Mouse (Mus musculus): ENCODE data around the gene Ksr2.
"Not testable (repeated sequence)": the region's sequence is repeated elsewhere in the genome, so short reads cannot be mapped to it uniquely, and the experiment has no call there.

Ksr2 gene

DNA sequence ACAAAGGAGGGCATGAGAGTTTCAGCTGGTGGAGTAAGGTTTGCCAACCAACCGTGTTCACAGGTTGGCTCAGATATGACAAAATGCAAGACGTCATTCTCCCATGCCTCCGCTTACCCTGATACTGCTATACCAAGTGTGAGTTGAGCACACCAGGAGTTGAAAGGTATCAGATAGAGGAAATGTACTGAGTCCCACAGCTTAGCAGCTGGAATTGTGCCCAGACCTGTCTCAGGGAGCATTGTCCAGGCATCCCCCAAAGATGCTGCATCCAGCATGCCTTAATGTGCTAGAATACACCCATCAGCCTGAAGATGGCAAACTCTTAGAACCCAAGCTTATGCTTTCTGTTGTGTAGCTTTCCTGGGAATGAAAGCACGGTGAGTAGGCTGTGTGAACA lies 206.5 kb downstream of the Ksr2 start:
- no peak for DNase-seq (ENCODE audit: low read depth, low spot score)

DNA sequence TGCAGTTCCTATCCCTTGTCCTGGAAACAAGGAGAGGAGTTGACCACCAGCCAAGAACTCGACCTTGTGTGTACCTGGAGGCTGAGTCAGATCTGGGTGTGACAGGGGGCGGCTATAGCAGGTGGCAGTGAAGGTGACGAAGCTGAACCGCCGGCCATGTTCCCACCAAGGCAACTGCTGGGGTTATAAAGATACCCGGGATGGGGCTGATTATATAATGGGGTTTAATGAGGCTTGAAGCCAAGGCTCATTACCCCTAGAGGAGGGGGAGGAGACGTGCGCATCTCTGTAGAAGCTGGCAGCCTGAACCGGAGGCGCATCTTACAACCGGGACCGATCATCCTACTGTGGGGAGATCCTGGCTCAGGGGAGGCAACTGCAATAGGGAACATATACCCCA lies 208.4 kb downstream of the Ksr2 start:
- peak; percentile 11 for DNase-seq (ENCODE audit: low read depth, low spot score)

DNA sequence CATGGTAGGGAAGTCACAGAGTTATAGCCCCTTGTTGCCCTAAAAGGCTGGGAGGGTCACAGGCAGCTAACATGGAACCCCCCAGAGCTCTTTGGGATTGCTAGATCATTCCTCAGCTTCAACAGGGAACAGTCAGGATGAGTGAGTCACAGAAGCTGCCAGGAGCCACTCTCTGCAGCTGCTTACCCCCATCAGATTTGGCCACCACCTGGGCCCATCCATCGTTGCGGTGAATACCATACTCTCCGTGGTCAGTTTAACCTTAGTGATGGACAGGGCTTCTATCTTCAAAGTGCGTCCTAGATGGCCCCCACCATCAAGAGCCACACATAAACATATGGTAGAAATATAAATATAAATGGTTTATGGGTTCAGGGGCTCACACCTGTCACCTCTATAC lies 209.4 kb downstream of the Ksr2 start:
- DNase-seq (ENCODE audit: low read depth, low spot score): not testable (repeated sequence)

DNA sequence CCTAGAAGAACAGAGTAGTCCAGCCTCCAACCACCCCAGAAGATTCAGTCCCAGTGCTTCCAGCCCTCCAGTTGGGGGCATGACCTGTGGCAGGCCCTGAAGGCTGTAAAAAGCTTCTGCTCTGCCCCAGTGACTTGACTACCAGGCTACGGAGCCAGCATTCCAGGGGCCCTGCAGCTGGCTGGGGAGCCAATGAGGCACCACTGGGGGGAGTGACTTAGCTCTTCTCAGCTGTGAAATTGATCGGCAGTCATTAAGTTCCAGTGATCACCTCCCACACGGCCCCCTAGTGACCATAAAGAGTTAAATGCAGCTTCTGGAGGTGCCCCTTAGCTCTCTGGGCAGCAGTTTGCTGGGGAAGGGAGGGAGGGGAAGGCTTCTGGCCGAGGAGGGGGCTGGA lies 213.1 kb downstream of the Ksr2 start:
- DNase-seq (ENCODE audit: low read depth, low spot score): no peak

DNA sequence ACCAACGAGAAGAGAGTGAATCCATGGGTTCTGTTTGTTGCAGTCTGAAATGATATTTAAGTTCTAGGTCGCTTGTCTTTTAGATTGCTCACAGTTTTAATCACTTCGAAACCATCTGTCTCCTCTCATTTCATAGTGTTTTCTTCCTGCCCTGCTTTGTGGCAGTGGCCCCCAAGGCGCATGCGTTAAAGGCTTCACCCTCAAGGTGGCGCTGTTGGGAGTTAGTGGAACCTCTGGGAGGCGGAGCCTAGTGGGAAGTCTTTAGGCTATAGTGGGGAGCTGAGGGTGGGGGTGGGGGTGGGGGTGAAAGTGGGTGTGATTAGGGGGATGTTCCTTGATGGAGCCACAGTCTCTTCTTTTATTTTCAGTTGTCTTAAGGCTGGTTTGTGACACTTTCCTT lies 214.6 kb downstream of the Ksr2 start:
- DNase-seq (ENCODE audit: low read depth, low spot score): peak; percentile 28

DNA sequence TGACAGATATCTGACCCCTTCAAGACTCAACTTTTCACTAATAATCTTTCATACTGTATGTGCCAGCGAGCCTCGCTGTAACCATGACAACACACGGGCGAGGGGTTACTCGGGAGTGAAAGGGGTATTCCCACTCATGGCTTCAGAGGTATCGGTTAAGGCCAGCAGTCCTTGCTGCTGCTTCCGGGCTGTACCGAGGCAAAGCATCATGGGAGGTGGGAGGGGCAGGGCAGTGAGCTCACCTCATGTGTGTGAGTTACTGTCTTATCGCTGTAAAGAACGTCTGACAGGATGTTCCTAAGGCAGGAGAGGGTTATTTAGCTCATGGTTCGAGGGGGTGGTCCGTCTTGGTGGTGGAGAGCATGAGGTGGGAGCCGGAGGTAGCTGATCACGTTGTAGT lies 215.8 kb downstream of the Ksr2 start:
- no peak for DNase-seq (ENCODE audit: low read depth, low spot score)

DNA sequence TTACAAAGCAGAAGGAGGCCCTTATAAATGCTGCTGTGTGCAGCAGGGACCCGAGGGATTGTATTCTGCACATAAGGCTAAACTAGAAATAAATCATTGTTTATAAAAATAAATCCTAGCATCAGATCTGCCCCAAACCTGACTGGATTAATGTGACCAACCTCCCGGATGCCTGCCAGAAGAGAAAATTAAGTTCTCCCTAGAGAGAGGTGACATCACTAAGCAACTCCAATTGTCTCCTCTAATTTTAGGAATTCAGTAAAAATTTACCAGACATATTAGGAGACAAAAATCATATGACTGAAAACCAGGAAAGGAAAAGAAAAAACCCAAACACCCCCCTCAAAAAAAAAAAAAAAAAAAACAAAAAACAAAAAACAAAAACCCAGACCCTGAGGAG lies 221.4 kb downstream of the Ksr2 start:
- DNase-seq (ENCODE audit: low read depth, low spot score): no peak

DNA sequence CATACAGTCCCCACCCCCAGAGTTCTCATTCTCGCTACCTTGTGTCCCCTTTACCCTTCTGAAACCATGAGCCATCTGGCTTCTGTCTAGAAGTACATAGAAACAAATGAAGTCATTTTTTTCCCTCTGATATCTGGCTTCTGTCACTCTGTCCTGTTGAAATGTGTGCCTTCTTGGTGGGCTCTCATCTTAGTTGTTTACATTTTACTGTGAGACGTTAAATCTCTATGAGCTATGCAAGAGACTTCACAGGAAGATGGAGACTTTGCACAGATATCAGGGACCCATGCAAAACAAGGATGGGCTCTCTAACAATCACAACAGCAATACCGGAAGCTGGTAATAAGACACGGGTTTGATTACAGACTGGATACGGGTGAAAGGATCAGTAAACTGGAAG lies 222.0 kb downstream of the Ksr2 start:
- DNase-seq (ENCODE audit: low read depth, low spot score): no peak

DNA sequence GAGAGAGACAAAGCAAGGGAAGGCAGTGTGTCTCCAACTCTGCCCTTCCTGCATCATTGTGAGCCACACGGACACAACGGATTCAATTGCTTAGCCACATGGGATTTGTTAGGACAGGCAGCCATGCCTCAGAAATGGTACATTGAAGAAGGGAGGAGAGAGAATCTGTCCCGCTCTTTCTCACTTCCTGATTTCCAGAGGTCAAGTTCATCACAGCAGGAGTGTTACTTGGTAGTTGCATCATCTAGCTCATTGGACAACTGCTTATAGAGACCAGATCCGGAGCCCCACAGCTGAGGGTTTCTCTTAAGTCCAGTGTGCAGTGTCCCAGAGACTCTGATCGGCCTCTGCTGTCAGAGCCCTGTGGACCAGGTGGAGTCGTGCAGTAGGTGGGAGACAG lies 227.8 kb downstream of the Ksr2 start:
- DNase-seq (ENCODE audit: low read depth, low spot score): no peak

DNA sequence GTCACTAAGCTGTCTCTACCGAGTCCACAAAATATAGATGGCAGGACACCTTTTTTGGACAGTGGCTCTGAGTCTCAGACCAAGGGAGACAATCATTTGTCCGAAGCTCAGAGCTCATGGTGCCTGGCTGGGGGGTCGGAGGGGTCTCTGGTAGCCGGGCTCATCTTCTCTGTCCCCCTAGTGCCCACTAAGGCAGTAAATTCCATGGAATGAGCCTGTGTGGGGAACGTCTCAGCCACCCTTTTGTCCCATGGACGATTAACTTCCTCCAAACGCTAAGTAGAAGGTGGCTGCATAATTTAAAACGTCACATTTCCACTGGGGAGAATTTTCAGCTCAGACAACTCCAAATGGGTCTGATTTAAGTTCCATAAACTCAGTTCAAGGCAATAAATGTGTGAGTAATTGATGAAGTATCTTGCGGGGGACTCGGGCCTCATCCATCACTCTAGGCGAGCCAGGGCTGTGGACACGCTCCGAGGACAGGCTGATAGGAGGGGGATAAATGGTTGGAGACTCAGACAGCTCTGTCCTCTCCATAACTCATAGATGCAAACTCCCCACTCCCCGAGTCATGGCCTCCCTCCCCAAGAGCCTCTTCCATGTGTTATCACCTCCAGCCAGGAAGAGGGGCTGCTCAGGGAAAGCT lies 237.6 kb downstream of the Ksr2 start:
- no peak for DNase-seq (ENCODE audit: low read depth, low spot score)

DNA sequence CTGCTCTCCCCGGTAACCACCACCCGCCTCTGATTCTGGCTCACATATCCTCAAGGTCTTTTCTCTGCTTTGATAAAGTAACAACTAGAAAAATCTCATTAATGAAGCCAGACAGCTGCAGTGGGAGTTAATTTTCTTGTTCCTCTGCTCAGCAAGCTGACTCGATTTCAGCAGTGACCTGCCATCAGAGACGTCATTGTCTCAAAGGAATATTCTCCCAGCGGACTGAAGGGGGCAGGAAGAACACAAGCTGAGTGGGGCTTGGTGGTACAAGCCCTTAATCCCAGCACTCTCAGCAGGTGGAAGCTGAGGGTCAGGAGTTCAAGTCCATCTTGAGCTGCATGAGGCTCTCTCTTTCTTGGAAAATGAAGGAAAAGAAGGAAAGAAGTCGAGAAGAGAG lies 244.8 kb downstream of the Ksr2 start:
- DNase-seq (ENCODE audit: low read depth, low spot score): no peak

DNA sequence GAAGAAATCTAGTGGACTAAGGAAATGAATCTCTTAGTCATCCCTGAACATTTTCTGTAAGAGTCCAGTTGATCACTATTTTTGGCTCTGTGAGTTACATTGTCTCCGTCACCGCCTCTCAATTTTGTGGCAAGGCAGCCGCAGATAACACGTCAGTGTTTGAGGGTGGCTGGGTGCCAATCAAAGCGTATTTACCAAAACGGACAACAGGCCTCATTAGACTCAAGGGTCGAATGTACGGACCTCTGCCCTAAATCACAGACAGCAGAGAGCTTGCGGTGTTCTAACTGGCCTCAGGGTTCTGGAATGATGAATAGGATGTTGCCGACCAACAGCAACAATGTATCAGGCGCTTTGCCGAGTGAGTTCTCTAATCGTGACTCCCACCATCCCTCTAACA lies 245.8 kb downstream of the Ksr2 start:
- no peak for DNase-seq (ENCODE audit: low read depth, low spot score)

DNA sequence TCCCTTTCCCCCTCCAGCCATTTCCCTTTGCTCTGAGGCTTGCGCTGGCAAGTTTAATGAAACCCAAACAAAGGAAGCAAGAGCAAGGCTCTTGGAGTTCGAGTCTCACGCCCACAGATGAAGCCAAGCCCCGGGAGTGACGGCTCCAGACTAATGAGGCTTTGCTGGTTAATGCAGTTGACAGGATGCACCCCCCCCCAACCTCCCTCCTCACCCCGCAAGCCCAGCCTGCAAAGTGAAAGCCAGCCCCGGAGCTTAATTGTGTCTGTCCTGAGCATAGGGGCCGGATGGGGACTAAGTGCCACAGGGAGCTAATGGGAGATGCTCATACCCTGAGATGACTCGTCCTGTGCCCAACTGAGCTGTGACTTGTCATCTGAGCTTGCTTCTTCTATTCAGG lies 251.4 kb downstream of the Ksr2 start:
- DNase-seq (ENCODE audit: low read depth, low spot score): no peak

DNA sequence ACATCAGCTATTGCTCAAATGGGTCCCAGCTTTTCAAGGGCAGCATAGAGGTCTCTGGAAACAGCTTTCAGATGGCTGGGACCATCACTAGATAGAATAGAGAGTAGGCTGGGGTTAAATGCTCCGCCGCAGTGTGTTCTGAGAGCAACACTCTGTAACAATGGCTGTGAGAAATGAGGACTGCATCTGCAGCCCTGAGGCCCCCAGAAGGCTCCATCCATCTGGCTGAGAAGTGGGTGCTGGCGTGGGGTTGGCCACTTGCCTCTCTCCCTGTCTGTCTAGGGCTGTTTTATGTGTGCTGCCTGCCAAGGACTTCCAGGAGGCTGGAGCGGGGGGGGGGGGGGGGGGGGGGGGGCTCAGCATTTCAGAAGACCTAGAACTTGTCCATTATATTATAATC lies 253.5 kb downstream of the Ksr2 start:
- no peak for DNase-seq (ENCODE audit: low read depth, low spot score)

DNA sequence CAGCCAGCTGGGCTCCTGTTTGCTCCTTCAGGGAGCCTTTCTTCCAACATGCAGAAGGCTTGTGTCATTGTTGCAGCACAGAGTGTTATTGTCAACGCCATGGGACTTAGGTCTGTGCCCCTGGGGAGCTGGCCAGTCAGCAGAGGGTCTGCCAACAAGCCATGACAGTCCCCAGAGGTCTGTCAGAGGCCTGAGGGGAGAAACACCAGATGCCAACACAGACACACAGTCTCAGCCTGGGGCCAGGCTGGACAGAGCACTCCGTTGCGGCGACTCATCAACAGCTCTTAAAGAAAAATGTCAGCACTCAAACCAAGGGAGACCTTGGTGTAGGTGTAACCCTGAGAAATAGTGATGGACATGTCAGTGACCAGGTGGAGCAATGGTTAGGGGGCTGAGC lies 255.5 kb downstream of the Ksr2 start:
- DNase-seq (ENCODE audit: low read depth, low spot score): no peak

DNA sequence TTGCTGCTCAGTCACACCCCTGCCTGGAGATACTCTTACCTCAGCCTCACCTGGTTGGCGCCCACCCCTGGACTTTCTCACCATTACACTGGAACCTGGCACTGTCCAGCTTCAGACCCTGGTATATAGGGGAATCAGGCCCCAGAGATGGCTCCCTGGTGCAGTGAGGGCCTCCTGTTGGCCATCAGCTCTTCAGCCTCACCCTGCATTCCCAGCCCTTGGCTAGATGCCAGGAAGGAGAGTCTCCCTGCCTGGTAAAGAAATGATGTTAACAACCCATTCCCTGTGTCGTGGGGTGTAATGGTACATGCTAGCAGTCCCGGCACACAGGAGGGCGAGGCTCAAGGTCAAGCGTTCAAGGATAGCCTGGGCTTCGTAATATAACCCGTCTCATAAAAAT lies 256.0 kb downstream of the Ksr2 start:
- DNase-seq (ENCODE audit: low read depth, low spot score): no peak

DNA sequence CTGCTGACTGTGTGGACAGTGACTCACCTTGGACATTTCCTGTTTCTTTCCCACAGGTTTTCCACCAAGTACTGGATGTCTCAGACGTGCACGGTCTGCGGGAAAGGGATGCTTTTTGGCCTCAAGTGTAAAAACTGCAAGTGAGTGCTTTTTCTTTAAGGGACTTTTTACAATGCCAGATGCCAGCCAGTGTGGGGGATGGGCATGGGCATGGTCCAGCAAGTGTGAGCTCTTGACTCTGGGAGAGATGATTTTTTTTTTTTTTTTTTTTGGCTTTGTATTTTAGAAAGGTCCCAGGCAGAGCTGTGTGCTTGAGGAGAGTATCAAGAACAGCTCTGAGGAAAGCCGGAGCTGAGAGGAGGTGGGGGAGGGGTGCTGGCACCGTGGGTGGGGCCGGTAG lies 257.6 kb downstream of the Ksr2 start:
- DNase-seq (ENCODE audit: low read depth, low spot score): no peak

DNA sequence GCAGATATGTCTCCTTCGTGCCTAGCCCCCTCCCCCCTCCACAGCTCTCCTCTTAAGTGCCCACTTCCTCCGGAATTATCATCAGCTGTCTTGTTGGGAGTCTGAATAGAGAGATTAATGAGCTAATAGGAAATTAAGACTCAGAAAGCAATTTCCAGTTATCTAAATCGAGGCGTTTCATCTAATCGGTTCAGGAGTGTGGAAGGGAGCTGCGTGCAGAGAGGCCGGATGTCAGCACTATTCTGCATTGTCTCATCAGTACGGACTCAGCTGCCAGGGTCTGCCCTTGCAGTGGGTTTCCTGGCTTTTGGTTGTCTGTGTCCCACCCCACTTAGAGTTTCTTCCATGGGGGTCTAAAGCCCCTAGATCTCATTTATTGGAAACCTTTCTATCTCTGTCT lies 262.0 kb downstream of the Ksr2 start:
- no peak for DNase-seq (ENCODE audit: low read depth, low spot score)

DNA sequence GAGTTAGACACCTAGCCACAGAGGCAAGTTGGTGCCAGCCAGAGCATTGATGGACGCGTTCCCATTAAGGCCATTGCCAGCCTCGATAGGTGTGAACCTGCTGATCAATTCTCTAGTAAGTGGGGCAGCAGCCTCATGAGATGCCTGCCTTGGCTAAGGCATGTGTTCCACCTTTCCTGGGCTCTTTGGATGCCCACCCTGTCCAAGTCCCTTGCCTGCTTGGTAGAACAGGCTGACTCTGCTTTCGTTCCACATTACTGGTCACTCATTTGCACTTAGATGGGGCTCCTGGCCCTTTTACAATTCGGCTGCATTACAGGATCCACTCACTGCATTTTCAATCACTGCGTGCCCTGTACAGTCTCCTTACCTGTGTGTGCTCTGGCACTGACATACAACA lies 263.4 kb downstream of the Ksr2 start:
- DNase-seq (ENCODE audit: low read depth, low spot score): no peak

DNA sequence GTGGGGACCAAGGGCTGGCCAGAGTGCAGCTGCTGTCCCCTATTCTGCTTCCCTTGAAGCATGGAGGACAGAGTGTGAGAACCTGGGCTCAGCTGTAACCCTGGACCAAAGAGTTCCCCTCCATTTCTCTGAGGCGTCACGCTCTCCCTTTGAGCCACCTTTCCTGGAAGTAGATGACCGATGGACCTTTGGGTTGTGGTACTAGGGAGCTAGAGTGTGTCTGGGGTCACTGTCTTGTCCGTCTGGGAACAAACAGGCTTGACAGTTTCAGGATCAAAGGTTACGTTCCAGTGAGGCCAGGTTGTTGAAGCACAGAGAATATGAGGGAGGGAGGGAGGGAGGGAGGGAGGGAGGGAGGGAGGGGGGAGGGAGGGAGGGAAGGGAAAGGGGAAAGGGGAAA lies 264.6 kb downstream of the Ksr2 start:
- no peak for DNase-seq (ENCODE audit: low read depth, low spot score)

DNA sequence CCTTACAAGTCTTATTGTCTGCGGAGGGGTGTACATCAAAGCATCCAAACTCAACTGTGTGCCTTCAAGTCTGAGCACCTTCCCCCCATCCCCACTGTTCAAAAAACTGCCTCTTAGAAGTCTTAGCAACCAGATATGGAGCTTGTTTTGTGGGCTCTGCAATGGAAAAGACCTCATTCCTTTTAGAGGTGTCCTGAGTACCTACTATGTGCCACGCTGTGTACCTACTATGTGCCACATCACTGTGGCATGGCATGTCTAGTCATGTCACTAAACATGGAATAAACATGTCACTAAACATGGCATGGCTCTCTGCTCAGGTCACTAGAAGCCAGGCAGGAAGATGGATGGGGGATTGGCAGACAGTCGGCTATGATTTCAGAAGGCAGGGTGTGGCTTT lies 268.4 kb downstream of the Ksr2 start:
- DNase-seq (ENCODE audit: low read depth, low spot score): no peak

DNA sequence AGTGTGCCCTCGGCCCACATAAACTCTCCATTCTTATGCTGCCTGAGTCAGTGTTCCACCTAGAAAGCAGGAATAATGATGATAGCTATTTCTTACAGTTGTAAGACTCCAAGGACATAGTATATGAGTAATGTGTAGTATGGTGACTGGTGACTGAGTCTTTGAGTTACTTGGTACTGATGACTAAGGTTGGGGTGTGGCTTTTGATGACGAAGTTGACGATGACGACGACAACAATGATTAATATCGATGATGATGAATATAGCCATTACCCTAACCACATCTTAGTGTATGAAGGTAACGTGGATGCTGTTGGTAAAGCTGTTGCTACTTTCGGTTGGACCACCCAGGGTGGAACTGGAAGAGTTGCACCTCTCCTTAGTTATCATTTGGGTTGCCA lies 270.7 kb downstream of the Ksr2 start:
- DNase-seq (ENCODE audit: low read depth, low spot score): no peak

DNA sequence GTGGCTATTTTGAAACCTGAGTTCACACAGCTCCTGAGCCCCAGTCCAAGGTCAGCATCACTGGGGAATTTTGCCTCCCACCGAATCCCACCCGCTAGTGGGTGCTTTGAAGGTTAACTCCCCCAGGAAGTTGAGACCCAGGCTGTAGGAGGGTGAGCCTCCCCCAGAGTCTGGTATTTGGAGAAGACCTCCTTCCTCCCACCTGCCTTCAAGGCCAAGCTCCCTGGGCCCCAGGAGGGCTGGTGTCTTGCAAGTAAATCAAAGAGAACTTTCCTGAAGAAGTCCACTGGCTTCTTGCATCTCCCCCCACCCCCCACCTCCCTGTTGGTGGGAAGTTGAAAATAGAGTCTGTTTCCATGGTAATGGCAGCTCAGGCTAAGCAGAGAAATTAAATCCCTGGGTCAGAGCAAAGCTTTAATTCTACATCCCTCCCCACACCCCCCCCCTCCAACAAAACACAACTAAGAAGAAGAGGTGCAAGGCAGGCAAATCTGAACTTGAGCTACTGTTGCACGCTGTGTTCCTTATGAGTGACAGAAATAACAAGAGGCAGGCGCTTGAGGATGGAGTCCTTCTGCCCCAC lies 274.1 kb downstream of the Ksr2 start:
- no peak for DNase-seq (ENCODE audit: low read depth, low spot score)

DNA sequence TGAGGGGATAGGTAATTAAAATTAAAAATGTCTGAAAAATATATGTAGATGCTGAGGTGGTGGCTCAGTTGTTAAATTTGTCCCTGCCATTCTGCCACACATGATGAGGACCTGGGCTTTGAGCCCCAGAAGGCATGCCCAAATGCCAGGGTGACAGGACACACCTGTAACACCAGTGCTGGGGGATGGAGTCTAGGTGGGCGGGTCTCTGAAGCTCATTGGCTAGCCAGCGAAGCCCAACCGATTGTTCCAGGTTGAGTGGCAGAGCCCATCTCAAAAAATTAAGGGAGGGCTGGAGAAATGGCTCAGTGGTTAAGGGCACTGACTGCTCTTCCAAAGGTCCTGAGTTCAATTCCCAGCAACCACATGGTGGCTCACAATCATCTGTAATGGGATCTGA lies 274.9 kb downstream of the Ksr2 start:
- no peak for DNase-seq (ENCODE audit: low read depth, low spot score)

Measured in retina, postnatal 7 days (tissue).